Mouse (Mus musculus) cortical plate, adult 2 months (tissue): ENCODE measurements around the gene Neurog1.
A peak's percentile ranks its signal among the peaks of the same experiment; 100 is the strongest.

Experiments
- CTCF ChIP-seq: fragments of 200-500 bp; IDR thresholded peaks from 2 replicates; pipeline ENCODE4 v1.5.1; 2011; ENCODE audit warnings: mild to moderate bottlenecking, control low read depth, low read length; ENCODE audit not compliant: insufficient read depth; ENCODE audit errors: extremely low read depth
- POLR2A ChIP-seq: fragments of 200-500 bp; IDR thresholded peaks from 2 replicates; pipeline ENCODE4 v1.6.1; 2011; ENCODE audit warnings: mild to moderate bottlenecking, low read length, control low read depth; ENCODE audit not compliant: insufficient read depth; ENCODE audit errors: extremely low read depth

- TF ChIP-seq POLR2A (no peak), CTCF (peak; percentile 60)
Measured at GRCm38 (mm10) chr13:56266435-56266834, 14.5 kb upstream of the Neurog1 start.
